9 mouse cellular contexts compared by ENCODE assay signal in genomic region chr12:101026025-101026424, GRCm38 (mm10). TPM values are rescaled to one million over a fixed set of nuclear protein-coding genes. Genes with fewer than 3 reads are reported as not detected.
A peak's percentile ranks its signal among the peaks of the same experiment; 100 is the strongest.
DNase-seq lines count a peak whose midpoint lies in the region; ATAC-seq and TF ChIP-seq lines count a peak whose summit lies in the region.
"Had no signal": no experiment of that assay in that cellular context is flagged by ENCODE, and none has a peak within 500 bp of the region (broad histone marks: within the 10 kb centered on the region; RNA-seq: fewer than 3 reads in every experiment).

No protein-coding gene starts in this region.

- H3K4me1 ChIP-seq in lung, embryonic 14.5 days (ENCODE audit: insufficient read depth) = peaks cover 7% of the 10 kb centered on the region; the same call in 1 of the 2 replicates
- peaks cover 36% of the 10 kb centered on the region for H3K4me1 ChIP-seq in forebrain, embryonic 14.5 days (ENCODE audit: control insufficient read depth, insufficient read depth, low read length)
- peaks cover 62% of the 10 kb centered on the region for H3K4me1 ChIP-seq in liver, embryonic 13.5 days (replicated peaks)
- peaks cover 31% of the 10 kb centered on the region for H3K4me1 ChIP-seq in stomach, embryonic 15.5 days

- peaks cover 28% of the 10 kb centered on the region for H3K27me3 ChIP-seq in lung, embryonic 14.5 days (ENCODE audit: insufficient read depth, low read length)
- no peaks in the 10 kb centered on the region for H3K27me3 ChIP-seq in forebrain, embryonic 14.5 days (replicated peaks; ENCODE audit: control insufficient read depth, insufficient read depth, low read length)
- no peaks in the 10 kb centered on the region for H3K27me3 ChIP-seq in liver, embryonic 13.5 days
- H3K27me3 ChIP-seq in stomach, embryonic 15.5 days (replicated peaks) = peaks cover 4% of the 10 kb centered on the region; the same call in 1 of the 2 replicates

- H3K9me3 ChIP-seq in lung, embryonic 14.5 days (ENCODE audit: low read depth, low read length) = no peaks in the 10 kb centered on the region
- H3K9me3 ChIP-seq in forebrain, embryonic 14.5 days (replicated peaks; ENCODE audit: control insufficient read depth, low read length) = no peaks in the 10 kb centered on the region
- no peaks in the 10 kb centered on the region for H3K9me3 ChIP-seq in liver, embryonic 13.5 days (replicated peaks)
- no peaks in the 10 kb centered on the region for H3K9me3 ChIP-seq in stomach, embryonic 15.5 days
- H3K9me3 ChIP-seq: limb, embryonic 13.5 days had no signal

- H3K9ac ChIP-seq in lung, embryonic 14.5 days = no peak overlapping the region
- no peak overlapping the region for H3K9ac ChIP-seq in forebrain, embryonic 14.5 days (ENCODE audit: low read length)
- H3K9ac ChIP-seq in liver, embryonic 13.5 days = peak overlapping the region; percentile 98
- H3K9ac ChIP-seq in stomach, embryonic 15.5 days = no peak overlapping the region
- H3K9ac ChIP-seq: limb, embryonic 13.5 days had no signal

- WGBS in lung, embryonic 14.5 days = 72% methylated on average over 4 of the region's 4 CpGs
- WGBS in forebrain, embryonic 14.5 days = 91% methylated on average over 4 of the region's 4 CpGs
- 22% methylated on average over 4 of the region's 4 CpGs for WGBS in liver, embryonic 13.5 days (ENCODE audit: insufficient replicate concordance)
- WGBS in stomach, embryonic 15.5 days = 68% methylated on average over 4 of the region's 4 CpGs

- H3K27ac ChIP-seq in lung, embryonic 14.5 days (ENCODE audit: low read depth) = no peak overlapping the region
- no peak overlapping the region for H3K27ac ChIP-seq in forebrain, embryonic 14.5 days (ENCODE audit: low read depth, low read length)
- H3K27ac ChIP-seq in liver, embryonic 13.5 days = peak overlapping the region; percentile 94
- peak overlapping the region; percentile 67 for H3K27ac ChIP-seq in stomach, embryonic 15.5 days
- H3K27ac ChIP-seq: limb, embryonic 13.5 days had no signal

- H3K4me3 ChIP-seq in lung, embryonic 14.5 days (ENCODE audit: low read depth, low read length) = no peak overlapping the region
- peak overlapping the region; percentile 82; the same call in 1 of the 2 replicates for H3K4me3 ChIP-seq in forebrain, embryonic 14.5 days (ENCODE audit: low read depth, low read length)
- H3K4me3 ChIP-seq in liver, embryonic 13.5 days (replicated peaks) = peak overlapping the region; percentile 92
- H3K4me3 ChIP-seq in stomach, embryonic 15.5 days (replicated peaks) = no peak overlapping the region

- H3K36me3 ChIP-seq in lung, embryonic 14.5 days (ENCODE audit: insufficient read depth) = no peaks in the 10 kb centered on the region
- H3K36me3 ChIP-seq in forebrain, embryonic 14.5 days (ENCODE audit: control insufficient read depth, insufficient read depth, low read length) = peaks cover 13% of the 10 kb centered on the region
- H3K36me3 ChIP-seq in liver, embryonic 13.5 days = peaks cover 27% of the 10 kb centered on the region
- no peaks in the 10 kb centered on the region for H3K36me3 ChIP-seq in stomach, embryonic 15.5 days
- H3K36me3 ChIP-seq: limb, embryonic 13.5 days had no signal

- ATAC-seq in lung, embryonic 14.5 days (ENCODE audit: insufficient read depth) = no peak
- no peak for ATAC-seq in forebrain, embryonic 14.5 days
- ATAC-seq in liver, embryonic 13.5 days (ENCODE audit: low read depth) = no peak
- no peak for ATAC-seq in stomach, embryonic 15.5 days (ENCODE audit: insufficient read depth, low FRiP score, low read depth)
- no peak for ATAC-seq in megakaryocyte, adult 5-6 weeks (ENCODE audit: poor library complexity, severe bottlenecking)

- peak overlapping the region; percentile 96 for H3K4me2 ChIP-seq in lung, embryonic 14.5 days
- peak overlapping the region; percentile 74 for H3K4me2 ChIP-seq in forebrain, embryonic 14.5 days (ENCODE audit: low read length)
- H3K4me2 ChIP-seq in liver, embryonic 13.5 days = peak overlapping the region; percentile 99
- peak overlapping the region; percentile 38; the same call in 1 of the 2 replicates for H3K4me2 ChIP-seq in stomach, embryonic 15.5 days

- no peak for DNase-seq in lung, embryonic 14.5 days
- DNase-seq in lung, postnatal 36 days = no peak
- no peak for DNase-seq in forebrain, embryonic 14.5 days (ENCODE audit: low spot score)
- no peak for DNase-seq in liver, embryonic 13.5 days
- DNase-seq in ovary, adult 18-20 months (ENCODE audit: low spot score) = no peak
- DNase-seq in embryo, embryonic 10 days (ENCODE audit: low spot score) = no peak

- TF ChIP-seq CTCF in lung, embryonic 14.5 days (IDR thresholded peaks at IDR 0.05; ENCODE audit: low read depth) = no peak

RNA-seq across cellular contexts. Expression of gene Ccdc88c, which starts 2.8 kb away (rescaled TPM):
- polyA plus RNA-seq in lung, embryonic 14.5 days (2014; fragmentation: Nextera tagmentation; extraction: Ambion mirVana) = 14.0 and 15.3 TPM in 2 replicates
- 11.6 and 15.3 TPM in 2 replicates for polyA plus RNA-seq in forebrain, embryonic 14.5 days (2014; fragmentation: Nextera tagmentation; extraction: Ambion mirVana)
- polyA plus RNA-seq in liver, embryonic 13.5 days (2015; fragmentation: Nextera tagmentation; extraction: Ambion mirVana) = 5.4 and 5.8 TPM in 2 replicates
- 9.4 and 11.1 TPM in 2 replicates for polyA plus RNA-seq in stomach, embryonic 15.5 days (2015; fragmentation: Nextera tagmentation; extraction: Ambion mirVana)
- 71.2 and 71.7 TPM in 2 replicates for total RNA-seq in megakaryocyte, adult 5-6 weeks (2015)
- total RNA-seq in megakaryocyte, adult 5-6 weeks (2017) = 195 and 212 TPM in 2 replicates

RNA-seq across cellular contexts. Expression of gene Ppp4r3a, which starts 57.5 kb away (rescaled TPM):
- polyA plus RNA-seq in lung, embryonic 14.5 days (2014; fragmentation: Nextera tagmentation; extraction: Ambion mirVana) = 53.6 and 55.9 TPM in 2 replicates
- 27.5 and 35.0 TPM in 2 replicates for polyA plus RNA-seq in forebrain, embryonic 14.5 days (2014; fragmentation: Nextera tagmentation; extraction: Ambion mirVana)
- 19.1 and 25.9 TPM in 2 replicates for polyA plus RNA-seq in liver, embryonic 13.5 days (2015; fragmentation: Nextera tagmentation; extraction: Ambion mirVana)
- 39.9 and 46.9 TPM in 2 replicates for polyA plus RNA-seq in stomach, embryonic 15.5 days (2015; fragmentation: Nextera tagmentation; extraction: Ambion mirVana)
- 82.5 and 82.6 TPM in 2 replicates for total RNA-seq in megakaryocyte, adult 5-6 weeks (2015)
- total RNA-seq in megakaryocyte, adult 5-6 weeks (2017) = 110 and 131 TPM in 2 replicates

Comparison
In these comparisons a context has a peak if more than half of its experiments do, and no peak if none do; other contexts are left out.
1. H3K27ac ChIP-seq: peak in liver, embryonic 13.5 days (single experiment) and stomach, embryonic 15.5 days (single experiment); none in lung, embryonic 14.5 days (single experiment) and forebrain, embryonic 14.5 days (single experiment).
2. H3K4me2 ChIP-seq: peak in every context shown above with its lines; median percentile 99 in liver, embryonic 13.5 days; 96 in lung, embryonic 14.5 days; 74 in forebrain, embryonic 14.5 days; 38 in stomach, embryonic 15.5 days.
3. H3K4me3 ChIP-seq: peak in forebrain, embryonic 14.5 days (single experiment) and liver, embryonic 13.5 days (single experiment); none in lung, embryonic 14.5 days (single experiment) and stomach, embryonic 15.5 days (single experiment).